Mouse (Mus musculus) kidney, postnatal 14 days (tissue): ENCODE results near the gene Nme8.

Experiments
- DNase-seq: peaks from one replicate; pipeline ENCODE4 v3.0.0; 2022; ENCODE audit warnings: mixed read lengths

Nme8 gene

DNA sequence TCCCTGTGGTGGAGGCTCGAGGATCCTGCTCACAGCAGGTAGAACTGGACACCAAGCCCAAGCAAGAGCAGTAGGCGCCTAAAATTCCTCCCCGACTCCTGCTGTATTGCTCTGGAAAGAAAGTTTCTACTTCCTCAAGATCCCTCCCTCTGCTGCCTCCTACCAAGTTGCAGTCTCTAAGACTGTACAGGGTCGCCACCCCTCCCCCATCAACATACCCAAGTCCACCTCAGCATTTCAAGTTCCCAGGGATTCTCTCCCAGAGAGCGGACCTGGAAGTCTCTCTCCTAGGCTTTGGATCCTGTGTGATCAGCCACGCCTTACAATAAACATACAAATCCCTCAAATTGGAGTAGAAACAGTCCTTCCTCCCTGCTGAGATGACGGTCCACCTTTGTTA, at the start of gene Nme8:
Gene Nme8 (minus strand): TSS at position 5 of the 400 bp plus-strand sequence.
- DNase-seq: no peak

DNA sequence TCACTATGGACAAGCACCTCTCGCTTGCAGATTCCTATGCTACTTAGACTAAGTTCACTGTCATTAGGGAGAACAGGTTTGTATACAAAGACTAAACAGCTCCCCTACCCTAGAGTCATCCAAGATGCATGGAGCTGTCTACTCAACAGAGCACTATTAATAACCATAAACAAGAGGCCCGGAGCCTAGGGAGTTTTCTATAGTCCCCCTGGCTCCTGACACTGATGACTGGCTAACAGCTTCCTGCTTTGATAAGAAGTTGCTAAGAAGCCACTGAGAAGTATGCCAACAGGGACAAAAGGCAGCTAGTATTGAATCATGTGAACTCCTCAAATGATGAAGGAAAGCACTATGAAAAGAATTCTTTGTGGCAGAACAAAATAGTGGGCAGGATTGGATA, 48.1 kb upstream of the Nme8 start:
- DNase-seq: no peak

DNA sequence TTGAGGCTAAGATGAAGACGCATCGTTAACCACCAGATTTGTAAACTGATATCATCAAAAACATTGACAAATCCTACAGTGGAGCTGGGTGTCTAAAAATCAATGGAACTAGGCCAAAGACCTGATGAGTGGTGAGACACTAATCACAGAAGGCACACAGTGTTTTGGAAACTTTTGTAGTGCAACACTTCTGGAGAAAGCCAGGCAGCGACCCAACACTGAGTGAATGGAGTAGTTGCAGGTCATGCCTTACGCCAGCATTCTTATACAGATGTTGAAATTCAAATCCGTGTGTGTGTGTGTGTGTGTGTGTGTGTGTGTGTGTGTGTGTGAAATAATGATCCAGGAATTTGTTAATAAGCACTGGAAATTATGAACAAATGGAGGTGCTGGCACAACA, 46.9 kb upstream of the Nme8 start:
- DNase-seq: no peak

DNA sequence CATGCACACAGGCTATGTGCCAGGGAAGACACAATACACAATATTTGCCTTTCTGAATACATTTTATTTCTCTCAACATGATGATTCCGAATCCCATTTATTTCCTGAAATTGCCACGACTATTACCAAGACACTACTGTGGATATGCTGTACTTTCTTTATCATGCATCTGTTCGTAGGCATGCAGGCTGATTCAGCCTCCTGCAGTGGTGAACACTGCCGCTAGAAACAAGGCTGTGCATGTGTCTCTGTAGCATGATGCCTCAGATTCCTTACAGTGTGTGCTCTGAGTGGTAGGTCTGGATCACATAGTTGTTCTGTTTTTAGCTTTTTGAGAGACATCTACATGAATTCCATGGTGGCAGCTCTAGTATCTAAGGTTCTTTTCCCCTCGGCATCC, 37.0 kb upstream of the Nme8 start:
- DNase-seq: no peak

DNA sequence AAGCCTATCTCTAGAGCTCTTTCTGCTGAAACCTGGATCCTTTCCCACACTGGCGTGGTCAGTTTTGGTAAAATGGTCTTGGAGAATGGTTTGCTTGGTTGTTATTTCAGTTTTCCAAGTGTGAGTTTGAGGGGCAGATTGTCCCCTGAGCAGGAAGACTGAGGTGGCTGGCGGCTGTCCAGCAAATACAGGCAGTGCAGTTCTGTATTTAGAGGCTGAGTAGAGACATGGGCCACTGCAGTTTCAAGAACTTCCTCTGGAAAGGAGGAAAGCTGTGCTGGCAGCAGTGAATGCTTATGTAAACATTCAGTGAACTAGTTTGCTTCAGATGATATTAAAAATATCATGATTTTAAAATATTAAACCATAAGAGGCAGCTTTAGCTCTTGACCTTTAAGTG, 33.2 kb upstream of the Nme8 start:
- no peak for DNase-seq

DNA sequence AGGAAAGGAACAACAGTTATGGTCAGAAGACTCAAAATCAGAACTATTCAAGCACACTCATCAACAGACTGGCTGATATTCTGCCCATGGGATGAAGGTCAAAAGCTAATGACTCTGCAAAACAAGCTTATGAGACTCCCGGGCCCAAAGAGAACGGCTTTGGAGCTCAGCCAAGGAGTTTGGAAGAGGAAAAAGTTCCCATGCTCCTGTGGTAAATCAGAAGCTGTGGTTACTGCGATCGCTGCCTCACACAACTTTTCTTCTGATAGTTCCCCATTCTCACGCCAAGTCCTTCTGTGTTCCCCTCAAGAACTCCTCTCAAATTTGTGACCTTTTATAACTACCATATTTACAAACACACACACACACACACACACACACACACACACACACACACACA, 21.4 kb upstream of the Nme8 start:
- DNase-seq: peak; percentile 33

DNA sequence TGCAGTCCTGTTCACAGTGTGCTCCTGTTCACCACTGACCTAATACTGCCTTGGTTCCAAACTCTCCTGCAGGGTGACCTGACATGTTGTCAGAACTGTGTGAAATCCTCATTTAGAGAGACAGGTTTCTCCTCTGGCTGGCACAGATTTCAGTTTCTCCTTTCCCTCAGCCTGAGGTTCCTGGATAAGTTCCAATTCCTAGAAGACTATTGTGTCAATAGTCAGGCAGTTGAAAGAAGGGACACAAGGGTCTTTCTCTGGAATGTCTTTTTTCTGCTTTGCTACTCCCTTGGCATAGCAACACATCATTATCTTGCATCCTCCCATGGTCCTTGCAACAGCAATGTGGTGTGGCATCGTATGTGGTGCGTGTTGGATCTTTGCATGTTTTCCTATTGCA, 19.6 kb upstream of the Nme8 start:
- no peak for DNase-seq

DNA sequence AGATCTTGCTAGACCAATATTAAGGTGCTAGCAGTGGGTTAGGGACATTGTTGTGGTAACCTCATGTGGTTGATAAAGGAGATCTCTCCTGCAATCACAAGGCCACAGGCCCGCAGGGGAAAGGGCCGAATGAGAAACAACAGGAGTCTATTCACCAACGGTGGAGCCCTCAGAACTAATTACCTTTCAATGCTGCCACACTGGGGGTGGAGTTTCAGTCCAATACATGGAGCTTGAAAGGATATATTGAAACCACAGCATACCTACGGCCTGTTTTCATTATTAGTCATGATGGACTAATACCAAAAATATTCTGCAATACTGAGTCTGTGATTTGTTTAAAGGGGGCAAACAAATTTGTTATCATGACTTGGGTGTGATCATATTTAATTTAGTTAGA, 6.2 kb upstream of the Nme8 start:
- DNase-seq: no peak

DNA sequence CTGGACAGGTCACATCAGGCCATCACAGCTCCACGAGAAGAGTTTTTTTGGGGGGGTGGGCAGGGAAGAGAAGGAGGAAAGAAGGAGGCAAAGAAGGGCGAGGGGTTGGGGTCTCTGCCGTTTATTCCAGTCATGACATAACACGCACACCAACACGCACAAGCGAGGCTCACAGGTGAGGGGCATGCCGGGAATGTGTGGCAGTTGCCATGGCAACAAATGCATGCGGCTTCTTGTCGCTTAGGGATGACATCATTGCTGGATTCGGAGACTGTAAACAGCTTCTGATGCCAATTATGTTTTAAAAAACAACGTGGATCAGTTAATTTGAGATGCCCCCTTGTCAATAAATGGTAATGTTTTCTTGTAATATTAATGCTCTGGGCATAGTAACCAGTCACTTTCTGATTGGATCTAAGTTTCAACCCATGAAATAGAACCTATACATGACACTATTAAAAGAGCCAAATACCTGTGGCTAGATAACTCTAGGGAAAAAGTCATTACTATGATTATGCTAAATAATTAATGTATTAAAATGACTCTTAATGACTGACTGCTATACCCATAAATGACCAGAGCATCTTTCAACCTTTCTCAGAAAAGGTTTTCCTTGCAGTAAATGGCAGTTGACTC, 4.0 kb upstream of the Nme8 start:
- no peak for DNase-seq

DNA sequence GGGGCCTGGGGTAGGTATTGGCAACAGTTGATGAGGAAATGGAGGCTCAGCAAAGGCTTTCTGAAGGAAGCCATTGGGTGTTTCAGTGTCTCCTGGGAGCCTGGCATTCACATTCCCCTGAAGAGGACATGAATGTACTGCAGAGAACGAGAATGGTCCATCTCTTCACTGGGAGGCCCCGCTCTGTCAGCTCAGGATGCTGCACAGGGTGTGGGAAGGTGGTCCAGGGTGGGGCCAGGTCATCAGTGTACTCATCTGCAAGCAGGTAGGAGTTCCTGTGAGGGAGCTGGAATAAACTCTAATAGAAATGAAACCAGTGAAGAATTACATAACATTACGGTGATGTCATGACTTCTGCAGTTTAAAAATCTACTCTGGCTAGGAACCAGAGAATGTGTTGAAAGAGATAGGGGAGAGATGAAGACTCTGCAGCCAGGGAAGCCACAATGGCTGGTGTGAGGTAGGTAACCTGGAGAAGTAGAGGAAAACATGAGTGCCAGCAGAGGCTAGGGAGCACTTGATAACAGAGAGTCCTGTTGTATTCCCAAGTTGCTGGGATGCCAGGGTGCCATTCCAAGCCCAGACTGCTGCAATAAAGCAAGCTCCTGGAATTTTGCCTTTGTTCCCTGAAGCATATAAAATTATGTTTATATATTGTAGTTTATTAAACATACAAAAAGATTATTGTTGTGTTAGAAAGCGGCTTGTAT, 3.3 kb upstream of the Nme8 start:
- no peak for DNase-seq

DNA sequence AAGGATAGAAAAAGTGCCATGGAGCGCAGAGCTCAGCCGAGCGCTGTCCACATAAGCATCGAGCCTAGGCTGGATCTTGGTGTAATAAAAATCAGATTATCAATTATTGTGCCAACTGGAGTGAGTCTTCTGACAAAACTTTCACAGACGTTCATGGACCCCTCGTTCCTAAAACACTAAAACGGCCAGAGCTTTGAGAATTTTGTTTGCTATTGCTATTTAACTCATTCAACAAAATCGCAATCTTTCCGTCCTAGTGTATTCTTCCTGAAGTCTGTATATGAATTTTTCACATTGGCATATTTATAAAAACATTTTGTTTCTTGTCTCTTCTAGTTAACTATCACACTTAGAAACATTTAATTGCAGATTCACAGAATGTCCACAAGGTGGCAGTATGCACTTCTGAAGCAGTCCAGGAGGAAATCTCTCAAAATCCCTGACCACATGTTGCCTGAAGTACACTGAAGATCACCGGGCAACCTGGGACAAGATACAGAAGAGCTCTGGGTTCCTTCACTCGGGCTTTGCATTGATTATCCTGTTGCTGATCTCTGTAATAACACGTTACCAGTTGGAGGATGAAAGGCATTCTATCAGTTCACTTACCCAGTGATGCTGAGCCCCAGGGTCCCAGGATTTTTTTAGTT, 1.1 kb upstream of the Nme8 start:
- DNase-seq: peak; percentile 20

DNA sequence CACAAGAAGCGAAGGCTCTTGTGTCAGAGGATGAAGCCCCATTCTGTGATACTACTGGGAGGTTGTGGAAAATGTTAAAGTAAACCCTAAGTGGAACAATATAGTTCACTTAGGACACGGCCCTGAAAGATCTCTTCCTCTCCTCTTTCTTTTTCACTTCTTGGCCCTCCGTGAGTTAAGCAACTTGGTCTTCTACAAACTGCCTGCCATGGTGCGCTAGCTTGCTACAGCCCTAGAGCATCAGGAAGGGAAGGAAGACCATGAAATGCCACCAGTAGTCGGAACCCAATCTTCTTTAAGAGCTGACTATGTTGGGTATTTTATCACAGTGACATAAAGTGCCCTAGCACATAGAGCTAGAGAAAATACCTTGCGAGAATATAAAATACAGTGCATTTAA, 7.2 kb downstream of the Nme8 start:
- no peak for DNase-seq

DNA sequence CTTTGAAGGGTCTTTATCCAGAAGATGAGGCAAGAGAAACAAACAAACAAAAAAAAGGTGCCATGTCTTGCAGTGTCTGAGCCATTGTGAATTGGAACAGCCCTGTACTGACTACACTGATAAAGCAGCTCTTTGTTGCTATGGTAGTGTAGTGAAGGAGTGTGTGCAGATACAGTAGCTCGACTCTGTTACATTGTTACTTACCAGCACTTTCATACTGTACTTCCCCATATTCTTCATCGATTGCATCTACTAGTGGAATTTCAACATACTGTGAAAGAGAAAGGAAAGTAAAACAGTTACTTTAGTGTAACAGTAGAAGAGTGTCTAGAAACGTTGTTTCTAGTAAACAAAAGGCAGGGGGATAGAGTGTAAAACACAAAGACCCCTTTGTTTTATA, 7.6 kb downstream of the Nme8 start:
- DNase-seq: no peak

DNA sequence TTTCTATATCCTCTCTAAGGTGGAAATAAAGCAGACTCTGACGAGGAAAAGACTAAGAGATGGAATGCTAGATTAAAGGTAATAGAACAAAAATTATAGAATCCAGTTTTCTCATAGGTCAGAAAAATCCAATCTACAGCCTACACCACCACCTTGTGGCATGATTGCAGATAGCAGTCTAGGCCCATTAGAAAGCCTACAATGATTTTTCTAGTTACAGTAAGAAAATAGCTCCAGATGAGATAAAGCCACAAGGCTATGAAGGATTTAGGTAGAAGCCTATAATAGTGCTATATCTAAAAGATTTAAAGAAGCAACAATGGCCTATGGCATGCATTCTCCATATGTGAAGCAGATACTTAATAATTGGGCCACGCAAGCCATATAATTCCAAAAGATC, 13.6 kb downstream of the Nme8 start:
- DNase-seq: peak; percentile 33

DNA sequence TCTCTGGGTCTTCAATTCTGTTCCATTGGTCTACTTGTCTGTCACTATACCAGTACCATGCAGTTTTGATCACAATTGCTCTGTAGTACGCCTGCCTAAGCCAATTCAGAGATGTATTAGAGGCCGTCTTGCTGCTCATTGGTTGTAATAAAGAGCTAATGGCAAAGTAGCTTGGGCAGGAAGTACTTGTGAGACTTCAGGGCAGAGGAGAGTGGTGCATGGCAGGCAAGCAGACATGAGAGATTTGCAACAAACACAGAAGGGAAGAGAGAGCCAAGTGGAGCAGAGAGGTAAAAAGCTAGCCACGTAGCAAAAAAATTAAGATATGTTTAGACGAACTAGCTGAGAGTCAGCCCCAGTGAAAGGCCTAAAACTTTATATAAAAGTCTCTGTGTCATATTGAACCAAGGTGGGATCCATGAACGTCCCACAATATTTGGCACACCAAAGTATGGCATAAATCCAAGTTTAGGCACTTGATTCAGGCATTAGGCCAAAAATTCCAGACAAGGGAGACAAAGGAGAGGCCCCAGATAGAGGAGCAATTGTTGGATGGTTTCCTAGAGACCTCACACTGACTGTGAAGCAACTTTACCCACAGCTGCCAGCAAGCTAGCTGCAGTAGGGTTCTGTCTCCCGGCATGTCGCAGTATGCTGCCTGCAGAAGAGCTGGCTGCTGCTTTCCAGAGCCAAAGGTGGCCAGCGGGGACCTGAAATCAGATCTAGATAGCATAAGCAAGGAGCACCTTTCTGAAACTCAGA, 14.5 kb downstream of the Nme8 start:
- no peak for DNase-seq

DNA sequence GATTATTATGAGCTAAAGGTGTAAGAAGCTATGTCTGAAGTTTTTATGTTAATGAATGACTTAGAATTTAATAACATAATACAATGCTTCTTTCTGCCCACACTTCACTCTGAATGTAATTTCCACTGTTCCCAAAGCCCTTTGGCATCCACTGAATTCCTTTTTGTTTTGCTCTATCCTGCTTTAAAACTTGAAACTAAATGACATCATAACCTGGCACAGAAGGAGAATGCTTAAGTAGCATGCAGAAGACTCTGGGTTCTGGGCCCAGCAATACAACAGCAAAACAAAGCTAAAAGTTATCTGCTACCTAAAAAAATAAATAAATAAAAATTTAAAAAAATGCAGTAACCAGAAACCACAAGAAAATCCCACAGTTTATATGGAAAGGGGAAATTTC, 23.0 kb downstream of the Nme8 start:
- DNase-seq: no peak

DNA sequence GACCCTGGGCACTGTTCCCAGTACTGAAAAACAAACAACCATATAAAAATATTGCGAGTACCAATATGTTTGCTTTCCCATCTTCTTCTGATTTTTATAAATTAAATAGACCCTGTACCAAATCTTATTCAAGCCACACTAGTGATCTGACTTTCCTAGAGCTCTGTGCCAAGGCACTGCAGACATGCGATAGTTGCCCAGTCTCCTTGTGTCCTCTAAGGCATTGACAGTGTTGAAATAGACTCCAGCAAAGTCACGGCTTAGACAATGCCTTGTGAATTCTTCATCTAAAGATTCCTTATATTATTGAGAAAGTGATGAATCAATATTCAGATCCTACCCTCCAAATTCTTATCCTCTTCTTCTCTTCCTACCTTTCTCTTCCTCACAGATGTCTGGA, 23.6 kb downstream of the Nme8 start:
- no peak for DNase-seq

DNA sequence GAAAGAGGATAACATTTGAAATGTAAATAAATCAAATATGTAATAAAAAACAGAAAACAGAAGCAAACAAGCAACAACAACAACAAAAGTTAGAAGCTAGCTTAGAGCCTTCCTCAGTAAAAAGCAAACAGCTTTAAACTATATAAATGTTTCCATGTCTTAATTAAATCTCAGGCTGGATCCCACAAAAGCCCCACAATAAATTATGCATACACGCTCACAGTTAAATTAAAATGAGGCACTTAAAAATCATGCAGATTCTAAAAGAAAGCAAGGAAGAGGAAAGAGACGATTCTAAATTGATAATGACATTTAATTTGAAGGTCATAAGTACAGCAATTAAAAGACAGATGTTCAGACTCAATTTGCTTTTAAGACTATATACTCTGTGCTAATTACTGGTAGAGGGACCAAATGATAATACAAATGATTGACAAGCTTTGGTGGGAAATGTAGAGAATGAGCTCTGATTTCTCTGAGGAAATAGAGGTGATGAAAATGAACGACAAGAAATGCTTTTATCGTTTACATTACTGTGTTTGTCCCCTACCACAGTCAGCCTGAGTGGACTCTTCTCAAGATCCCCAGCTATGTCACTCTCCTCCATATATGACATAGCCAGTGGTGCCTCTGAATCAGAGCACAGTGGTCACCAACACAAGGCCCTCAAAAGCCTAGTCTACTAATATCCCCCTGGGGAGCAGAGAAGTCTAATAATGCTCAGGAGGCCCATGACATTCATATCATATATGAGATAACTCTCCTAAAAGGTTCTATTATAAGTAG, 29.0 kb downstream of the Nme8 start:
- DNase-seq: no peak

DNA sequence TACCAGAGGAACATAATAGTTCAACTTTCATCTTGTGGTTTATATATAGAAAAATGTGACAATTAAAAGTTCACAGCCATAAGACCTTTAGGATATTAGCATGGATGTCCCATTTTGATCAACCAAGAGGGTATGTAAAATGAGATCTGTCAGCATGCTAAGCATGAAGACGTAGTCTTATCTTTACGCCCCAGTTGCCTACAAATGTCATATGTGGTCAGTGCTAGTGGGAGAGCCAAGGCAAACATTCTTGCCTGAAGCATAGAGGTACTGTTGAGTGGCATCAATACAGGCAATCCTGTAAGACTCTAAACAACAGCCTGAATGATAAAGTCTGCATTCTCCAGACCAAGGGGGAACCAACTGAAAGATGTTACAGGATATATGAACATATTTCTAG, 45.2 kb downstream of the Nme8 start:
- no peak for DNase-seq

DNA sequence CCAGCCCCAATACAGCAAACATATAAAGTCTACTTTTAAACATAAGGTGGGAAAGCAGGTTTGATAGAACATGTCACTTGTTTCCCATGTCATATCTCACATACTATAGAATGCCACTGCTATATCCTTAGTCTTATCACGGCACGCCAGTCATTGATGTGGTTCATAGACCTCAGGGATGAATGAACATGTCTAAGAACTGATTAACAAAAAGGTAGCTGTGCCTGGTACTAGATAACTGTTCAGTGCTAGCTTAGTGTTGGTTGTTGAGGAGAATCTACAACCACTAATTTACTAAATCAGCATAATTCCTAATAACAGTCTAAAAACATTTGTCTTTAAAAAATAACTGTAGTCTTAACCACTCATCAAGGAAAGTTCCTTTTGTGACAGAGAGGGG, 47.8 kb downstream of the Nme8 start:
- DNase-seq: no peak

DNA sequence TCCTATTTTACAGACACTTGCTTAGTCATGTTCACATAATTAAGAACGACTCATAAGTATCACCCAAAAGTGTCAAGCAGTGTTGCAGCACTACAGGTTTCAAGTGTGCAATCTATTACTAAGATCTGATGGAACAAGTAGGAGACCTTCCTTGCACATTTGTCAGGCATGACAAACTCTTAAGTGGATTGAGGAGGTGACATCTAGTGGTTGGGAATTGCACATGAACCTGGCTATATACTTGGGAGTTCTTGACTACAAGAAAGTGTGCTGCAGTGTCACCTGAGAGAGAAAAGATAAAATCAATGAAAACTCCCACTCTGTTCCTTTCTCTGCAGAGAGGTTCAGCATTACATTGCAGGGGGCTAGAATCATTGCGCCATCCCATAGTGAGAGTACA, 53.4 kb downstream of the Nme8 start:
- DNase-seq: no peak

DNA sequence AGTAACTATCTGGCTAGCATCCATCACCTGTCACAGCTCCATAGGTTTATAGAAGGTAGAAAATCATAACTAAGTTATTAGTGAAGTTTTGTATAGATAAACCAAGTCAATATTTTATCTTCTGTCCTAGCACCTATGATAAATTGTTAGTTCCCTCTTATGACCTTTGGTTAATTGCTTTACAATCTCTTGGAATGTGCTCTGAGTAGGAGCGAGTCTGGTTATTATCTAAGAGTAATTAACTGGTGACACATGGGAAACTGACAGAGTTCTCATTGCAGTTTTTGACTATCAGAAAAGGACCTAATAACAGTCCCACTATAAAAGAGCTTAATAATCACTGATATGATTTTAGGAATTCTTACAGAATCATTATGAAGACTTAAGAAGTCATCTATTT, 54.1 kb downstream of the Nme8 start:
- no peak for DNase-seq
